Mouse (Mus musculus) bone marrow, adult 2 months (tissue): ENCODE data around the gene Tecr. TPM values are rescaled to one million over a fixed set of nuclear protein-coding genes. Genes with fewer than 3 reads are reported as not detected.

Experiments
- H3K27ac ChIP-seq: fragments of 200-500 bp; 2 replicates; pipeline ENCODE4 v1.5.1; 2012; ENCODE audit warnings: low read depth, mild to moderate bottlenecking, control low read depth, inconsistent platforms, low read length; ENCODE audit not compliant: control insufficient read depth, poor library complexity, insufficient read depth
- H3K4me1 ChIP-seq: fragments of 200-500 bp; 2 replicates; pipeline ENCODE4 v1.6.1; 2011; ENCODE audit warnings: low read length; ENCODE audit not compliant: control insufficient read depth, insufficient read depth
- H3K4me3 ChIP-seq: fragments of 200-500 bp; replicated peaks from 2 replicates; pipeline ENCODE3; 2011; ENCODE audit warnings: mild to moderate bottlenecking, low read depth, low read length, control low read depth; ENCODE audit not compliant: control insufficient read depth
- CTCF ChIP-seq: fragments of 200-500 bp; IDR thresholded peaks from 2 replicates; pipeline ENCODE4 v1.5.1; 2011; ENCODE audit warnings: low read length, control low read depth; ENCODE audit not compliant: control insufficient read depth, insufficient read depth
- POLR2A ChIP-seq: fragments of 200-500 bp; IDR thresholded peaks from 2 replicates; pipeline ENCODE4 v1.6.1; 2011; ENCODE audit warnings: low read depth, mild to moderate bottlenecking, control low read depth, low read length, borderline replicate concordance; ENCODE audit not compliant: control insufficient read depth
- WGBS: fragments of 180-500 bp; shearing (Covaris S2); methylation state at CpG from one replicate; pipeline ENCODE4 v1.1.7; 2018; 5-methylcytosine and 5-hydroxymethylcytosine counted together
- polyA plus RNA-seq: library from polyadenylated mRNA; stranded (reverse); fragments of >200 nt; gene quantifications from 2 replicates; pipeline ENCODE4 v1.2.4, GENCODE M21; 2011; ENCODE audit warnings: low replicate concordance; ENCODE audit not compliant: missing spikeins, insufficient read depth, insufficient read length

The Tecr gene
- 136 and 233 TPM in 2 replicates for polyA plus RNA-seq

- peak within 1 kb of the TSS; percentile 86 for H3K4me3 ChIP-seq
- peaks cover 5% of the 10 kb centered on the region for H3K4me1 ChIP-seq
- TF ChIP-seq CTCF (no peak), POLR2A (peak; percentile 99)
- peak within 1 kb of the TSS; percentile 94 for H3K27ac ChIP-seq
- WGBS = under 1% methylated on average over 69 of the region's 69 CpGs
These were observed at the start of gene Tecr, which contains the start of gene Dnajb1 for GRCm38 (mm10) chr8:83607661-83608397. Gene Tecr (minus strand): TSS chr8:83607971. Gene Dnajb1 (plus strand): TSS chr8:83608193.

GRCm38 (mm10) chr8:83656484-83657246 lies 48.9 kb upstream of the Tecr start:
- H3K27ac ChIP-seq = no peak overlapping the region
- no peak overlapping the region for H3K4me3 ChIP-seq
- WGBS = 74% methylated on average over 13 of the region's 13 CpGs
- H3K4me1 ChIP-seq = no peaks in the 10 kb centered on the region; the same call in 1 of the 2 replicates
- TF ChIP-seq CTCF (0 out of 2 replicates have a peak, but pooled peaks have one; percentile 32), POLR2A (no peak)

- H3K27ac ChIP-seq = no peak overlapping the region
These were observed 48.3 kb upstream of the Tecr start for GRCm38 (mm10) chr8:83656043-83656442.

GRCm38 (mm10) chr8:83654725-83655124 lies 47.0 kb upstream of the Tecr start:
- H3K4me1 ChIP-seq = no peaks in the 10 kb centered on the region; the same call in 1 of the 2 replicates
- no peak overlapping the region for H3K27ac ChIP-seq
- 84% methylated on average over 6 of the region's 6 CpGs for WGBS

More at GRCm38 (mm10) chr8:83656043-83656442, 48.3 kb upstream of the Tecr start:
- no peak overlapping the region for H3K4me3 ChIP-seq
- WGBS = 85% methylated on average over 9 of the region's 9 CpGs
- H3K4me1 ChIP-seq = no peaks in the 10 kb centered on the region; the same call in 1 of the 2 replicates
- TF ChIP-seq POLR2A (no peak), CTCF (no peak)

GRCm38 (mm10) chr8:83653662-83654017 lies 45.9 kb upstream of the Tecr start:
- 27% methylated on average over 10 of the region's 10 CpGs for WGBS
- no peak overlapping the region for H3K27ac ChIP-seq
- no peaks in the 10 kb centered on the region; the same call in 1 of the 2 replicates for H3K4me1 ChIP-seq
- TF ChIP-seq POLR2A (no peak), CTCF (no peak)
- peak overlapping the region; percentile 77 for H3K4me3 ChIP-seq

More at GRCm38 (mm10) chr8:83654725-83655124, 47.0 kb upstream of the Tecr start:
- TF ChIP-seq CTCF (no peak), POLR2A (no peak)
- no peak overlapping the region for H3K4me3 ChIP-seq

- Histone ChIP-seq H3K4me3 (peak overlapping the region; percentile 77), H3K27ac (peak overlapping the region; percentile 53; the same call in 1 of the 2 replicates), H3K4me1 (no peaks in the 10 kb centered on the region; the same call in 1 of the 2 replicates)
- no peak for TF ChIP-seq POLR2A
- no peak for TF ChIP-seq CTCF
- WGBS = under 1% methylated on average over 46 of the region's 46 CpGs
These were observed 45.2 kb upstream of the Tecr start for GRCm38 (mm10) chr8:83652744-83653661.

GRCm38 (mm10) chr8:83652030-83652743 lies 44.4 kb upstream of the Tecr start, which contains the start of gene Gipc1:
Gene Gipc1 (plus strand): TSS chr8:83652677.
- Histone ChIP-seq H3K4me3 (peak within 1 kb of the TSS; percentile 77), H3K4me1 (no peaks in the 10 kb centered on the region; the same call in none of the 2 replicates), H3K27ac (peak within 1 kb of the TSS; percentile 53; the same call in 1 of the 2 replicates)
- 3% methylated on average over 50 of the region's 50 CpGs for WGBS
- TF ChIP-seq CTCF (no peak), POLR2A (peak; percentile 67; the same call in 1 of the 2 replicates)
